Mouse (Mus musculus) MEL (cell line): ENCODE data around the gene Prkcb. TPM values are rescaled to one million over a fixed set of nuclear protein-coding genes. Genes with fewer than 3 reads are reported as not detected.

Experiments used
- DNase-seq: peaks from one replicate; pipeline ENCODE4 v3.0.0; 2011; ENCODE audit warnings: low read depth, low spot score
- H3K27ac ChIP-seq: 2 replicates; pipeline ENCODE4 v1.5.1; 2012; ENCODE audit warnings: low read depth, mild to moderate bottlenecking, control low read depth, low read length, moderate library complexity; ENCODE audit not compliant: control insufficient read depth
- H3K27me3 ChIP-seq, 2 experiments: fragments of 150-350 bp in 1 of 2; sonication (generic) in 1 of 2; 2 replicates each; pipeline ENCODE4 v1.6.1; 2012; ENCODE audit warnings: low read length in 2 of 2, mild to moderate bottlenecking in 2 of 2, improper control_type of control experiment in 1 of 2, moderate library complexity in 1 of 2; ENCODE audit not compliant: insufficient read depth in 2 of 2, control insufficient read depth in 1 of 2
- H3K36me3 ChIP-seq, 2 experiments: 2 replicates each; pipeline ENCODE4 v1.6.1; 2012 to 2014; ENCODE audit warnings: low read length in 2 of 2, improper control_type of control experiment in 1 of 2, inconsistent platforms in 1 of 2, mild to moderate bottlenecking in 1 of 2; ENCODE audit not compliant: insufficient read depth in 2 of 2, control insufficient read depth in 1 of 2
- H3K4me1 ChIP-seq, 2 experiments: fragments of 150-350 bp in 1 of 2; sonication (generic) in 1 of 2; 2 replicates each; pipeline ENCODE4 v1.6.1; 2012; ENCODE audit warnings: low read length in 2 of 2, improper control_type of control experiment in 1 of 2, mild to moderate bottlenecking in 1 of 2; ENCODE audit not compliant: insufficient read depth in 2 of 2, control insufficient read depth in 1 of 2
- H3K4me3 ChIP-seq, 2 experiments: fragments of 150-350 bp in 1 of 2; sonication (generic) in 1 of 2; 2 replicates each; pipeline ENCODE4 v1.5.1; 2012; ENCODE audit warnings: low read depth in 2 of 2, low read length in 2 of 2, mild to moderate bottlenecking in 2 of 2, moderate library complexity in 2 of 2, control low read depth in 1 of 2, improper control_type of control experiment in 1 of 2; ENCODE audit not compliant: control insufficient read depth in 1 of 2, insufficient read depth in 1 of 2
- H3K79me2 ChIP-seq: 2 replicates; pipeline ENCODE4 v1.6.1; 2012; ENCODE audit warnings: mild to moderate bottlenecking, low read length, moderate library complexity; ENCODE audit not compliant: control insufficient read depth, poor library complexity, insufficient read depth
- H3K9ac ChIP-seq: 2 replicates; pipeline ENCODE4 v1.6.1; 2012; ENCODE audit warnings: low read depth, mild to moderate bottlenecking, control low read depth, low read length, moderate library complexity; ENCODE audit not compliant: control insufficient read depth, poor library complexity, severe bottlenecking
- H3K9me3 ChIP-seq: fragments of 150-350 bp; sonication (generic); replicated peaks from 2 replicates; pipeline ENCODE4 v1.6.1; 2012; ENCODE audit warnings: mild to moderate bottlenecking, low read length, improper control_type of control experiment, moderate library complexity; ENCODE audit not compliant: insufficient read depth
- CHD1 ChIP-seq: IDR thresholded peaks from 2 replicates; pipeline ENCODE4 v1.6.1; 2012; ENCODE audit warnings: low read depth, mild to moderate bottlenecking, inconsistent platforms, low read length, improper control_type of control experiment
- CHD2 ChIP-seq: IDR thresholded peaks from 2 replicates; pipeline ENCODE4 v1.6.1; 2011; ENCODE audit warnings: low read length, improper control_type of control experiment
- EP300 ChIP-seq, 2 experiments: IDR thresholded peaks; 2 replicates each; pipeline ENCODE4 v1.6.1; 2011; ENCODE audit warnings: improper control_type of control experiment in 2 of 2, low read length in 2 of 2, low read depth in 1 of 2, mild to moderate bottlenecking in 1 of 2
- GATA1 ChIP-seq: IDR thresholded peaks from 2 replicates; pipeline ENCODE4 v1.6.1; 2011; ENCODE audit warnings: low read depth, low read length, improper control_type of control experiment
- HCFC1 ChIP-seq: IDR thresholded peaks from 2 replicates; pipeline ENCODE4 v1.6.1; 2012; ENCODE audit warnings: low read depth, mild to moderate bottlenecking, inconsistent platforms, low read length, improper control_type of control experiment, moderate library complexity
- MEF2A ChIP-seq: IDR thresholded peaks from 2 replicates; pipeline ENCODE4 v1.6.1; 2014; ENCODE audit warnings: low read depth, mild to moderate bottlenecking, inconsistent platforms, low read length, improper control_type of control experiment; ENCODE audit not compliant: poor library complexity, insufficient replicate concordance, severe bottlenecking; ENCODE audit errors: extremely low read depth
- MXI1 ChIP-seq: IDR thresholded peaks from 2 replicates; pipeline ENCODE4 v1.6.1; 2011; ENCODE audit warnings: mild to moderate bottlenecking, low read depth, low read length, improper control_type of control experiment
- NELFE ChIP-seq: IDR thresholded peaks from 2 replicates; pipeline ENCODE4 v1.6.1; 2011; ENCODE audit warnings: low read depth, low read length, improper control_type of control experiment
- NRF1 ChIP-seq: IDR thresholded peaks from 2 replicates; pipeline ENCODE4 v1.6.1; 2014; ENCODE audit warnings: low read depth, mild to moderate bottlenecking, inconsistent platforms, low read length, improper control_type of control experiment, moderate library complexity; ENCODE audit not compliant: poor library complexity, insufficient read depth, severe bottlenecking
- RCOR1 ChIP-seq: IDR thresholded peaks from 2 replicates; pipeline ENCODE4 v1.6.1; 2012; ENCODE audit warnings: low read depth, mild to moderate bottlenecking, inconsistent platforms, low read length, improper control_type of control experiment
- SIN3A ChIP-seq: IDR thresholded peaks from 2 replicates; pipeline ENCODE4 v1.6.1; 2012; ENCODE audit warnings: low read length, improper control_type of control experiment, inconsistent platforms
- TBP ChIP-seq: IDR thresholded peaks from 2 replicates; pipeline ENCODE4 v1.8.0; 2011; ENCODE audit warnings: low read depth, low read length, improper control_type of control experiment
- USF2 ChIP-seq, 2 experiments: IDR thresholded peaks; 2 replicates each; pipeline ENCODE4 v1.6.1; 2011 to 2012; ENCODE audit warnings: improper control_type of control experiment in 2 of 2, low read length in 2 of 2, borderline replicate concordance in 1 of 2, inconsistent platforms in 1 of 2, low read depth in 1 of 2, mild to moderate bottlenecking in 1 of 2; ENCODE audit not compliant: insufficient read depth in 1 of 2
- polyA plus RNA-seq, 2 experiments: library from polyadenylated mRNA; stranded (reverse) in 1 of 2; unstranded in 1 of 2; fragments of >175 nt in 1 of 2; fragments of >200 nt in 1 of 2; gene quantifications; 2 replicates each; pipeline versions ENCODE4 v1.2.1 to v1.2.4; 2012; ENCODE audit warnings: low replicate concordance in 2 of 2, low read depth in 1 of 2; ENCODE audit not compliant: insufficient read length in 2 of 2, insufficient read depth in 1 of 2, missing spikeins in 1 of 2
- total RNA-seq: library from RNA; depleted of rRNA; stranded (reverse); fragments of 300-350 nt; gene quantifications from 2 replicates; pipeline ENCODE4 v1.2.3, GENCODE M21; 2012

Prkcb gene
- total and polyA plus RNA-seq, 3 experiments: not detected

DNA sequence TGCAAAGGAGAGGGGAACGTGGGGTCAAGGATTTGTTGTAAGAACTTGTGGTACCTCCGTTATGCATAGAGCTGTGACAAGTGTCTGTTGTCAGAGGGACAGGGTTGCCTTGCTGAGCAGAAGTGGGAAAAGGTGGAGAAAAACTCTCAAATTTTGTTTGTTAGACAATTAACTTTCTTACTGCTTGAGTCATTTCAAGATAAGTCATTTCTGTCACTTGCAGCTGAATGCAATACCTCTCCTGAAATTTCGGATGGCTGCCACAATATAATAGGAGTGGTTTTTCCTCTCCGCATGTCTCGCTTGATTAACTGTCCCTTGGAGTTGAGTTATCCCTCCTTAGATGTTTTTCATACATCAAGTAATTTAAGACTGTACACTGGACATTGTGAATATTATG, 20.1 kb downstream of the Prkcb start:
- Histone ChIP-seq H3K9me3 (no peaks in the 10 kb centered on the region), H3K27me3 (no peaks in the 10 kb centered on the region), H3K27ac (no peak overlapping the region), H3K4me1 (no peaks in the 10 kb centered on the region), H3K9ac (no peak overlapping the region), H3K79me2 (no peaks in the 10 kb centered on the region), H3K36me3 (no peaks in the 10 kb centered on the region), H3K4me3 (no peak overlapping the region)
- no peak for DNase-seq
- no peak for TF ChIP-seq EP300 (IDR thresholded peaks at IDR 0.05; ENCODE audit: low read depth in 1 of 2, low read length in 2 of 2)
- TF ChIP-seq NELFE: no peak
- TF ChIP-seq SIN3A: no peak
- TF ChIP-seq CHD2: no peak
- TF ChIP-seq MEF2A: no peak
- TF ChIP-seq USF2 (IDR thresholded peaks at IDR 0.05; ENCODE audit: borderline replicate concordance in 1 of 2, insufficient read depth in 1 of 2, low read depth in 1 of 2, low read length in 2 of 2): no peak
- no peak for TF ChIP-seq MXI1
- no peak for TF ChIP-seq HCFC1
- TF ChIP-seq RCOR1: no peak
- no peak for TF ChIP-seq TBP

DNA sequence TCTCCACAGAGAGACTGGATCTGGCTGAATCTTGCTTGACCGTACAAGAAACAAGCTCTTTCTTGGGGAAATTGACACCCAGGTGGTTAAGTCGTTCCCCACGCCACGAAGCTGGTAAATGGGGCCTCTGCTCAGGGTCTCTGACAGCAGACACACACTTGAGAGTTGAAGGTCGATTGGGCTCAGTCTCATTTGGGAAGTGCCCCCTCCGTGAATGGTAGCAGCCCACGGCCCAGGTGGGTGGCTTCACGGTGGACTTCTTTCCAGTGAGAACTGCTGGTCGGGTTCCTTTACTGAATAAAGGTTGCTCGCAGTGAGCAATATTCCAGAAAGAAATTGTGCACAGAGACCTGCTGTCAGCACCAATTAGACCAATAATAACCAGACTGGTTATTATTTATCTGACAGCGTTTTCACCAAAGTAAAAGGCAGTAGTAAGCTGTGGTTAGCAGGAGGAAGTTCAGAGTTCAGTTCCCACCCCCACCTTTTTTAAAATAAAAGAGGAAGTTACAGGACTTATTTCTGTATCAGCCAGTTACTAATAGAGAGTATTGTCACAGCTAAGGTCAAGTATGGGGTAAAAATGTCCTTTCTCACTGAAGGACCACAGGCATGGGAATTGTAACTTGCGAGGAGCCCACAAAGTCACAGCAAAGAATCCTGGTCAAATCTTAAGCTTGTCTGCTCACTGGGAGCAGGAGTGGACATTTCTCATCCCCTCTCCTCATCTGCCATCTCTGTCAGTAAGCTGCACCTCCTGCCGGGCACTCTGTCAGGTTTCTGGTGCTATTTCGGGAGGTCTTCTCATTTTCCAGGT, 21.6 kb downstream of the Prkcb start:
- H3K27me3 ChIP-seq: no peaks in the 10 kb centered on the region
- no peaks in the 10 kb centered on the region for H3K36me3 ChIP-seq
- no peak overlapping the region for H3K9ac ChIP-seq
- no peaks in the 10 kb centered on the region for H3K4me1 ChIP-seq
- TF ChIP-seq TBP (no peak), USF2 (IDR thresholded peaks at IDR 0.05; ENCODE audit: borderline replicate concordance in 1 of 2, insufficient read depth in 1 of 2, low read depth in 1 of 2, low read length in 2 of 2) (no peak), EP300 (IDR thresholded peaks at IDR 0.05; ENCODE audit: low read depth in 1 of 2, low read length in 2 of 2) (no peak), MEF2A (no peak), GATA1 (no peak), NRF1 (no peak), CHD1 (no peak)
- no peak overlapping the region for H3K4me3 ChIP-seq
- H3K9me3 ChIP-seq: no peaks in the 10 kb centered on the region
- H3K27ac ChIP-seq: no peak overlapping the region
- no peaks in the 10 kb centered on the region for H3K79me2 ChIP-seq
- peak; percentile 45 for DNase-seq
